Mouse (Mus musculus) ES-Bruce4 (cell line): ENCODE results near the gene Cpb1. TPM values are rescaled to one million over a fixed set of nuclear protein-coding genes. Genes with fewer than 3 reads are reported as not detected.

Experiments
- H3K27ac ChIP-seq: 2 replicates; pipeline ENCODE4 v1.5.1; 2012; ENCODE audit warnings: low read length, inconsistent platforms; ENCODE audit not compliant: insufficient read depth
- H3K27me3 ChIP-seq: 2 replicates; pipeline ENCODE4 v1.6.1; 2012; ENCODE audit warnings: mild to moderate bottlenecking, low read length, inconsistent platforms; ENCODE audit not compliant: control insufficient read depth, poor library complexity, insufficient read depth, severe bottlenecking
- H3K36me3 ChIP-seq: 2 replicates; pipeline ENCODE4 v1.6.1; 2012; ENCODE audit warnings: inconsistent platforms, mild to moderate bottlenecking, low read length, moderate library complexity; ENCODE audit not compliant: control insufficient read depth, poor library complexity, insufficient read depth, severe bottlenecking
- H3K4me1 ChIP-seq: one replicate; pipeline ENCODE4 v1.8.1; 2011; ENCODE audit warnings: low read length; ENCODE audit not compliant: control insufficient read depth, insufficient read depth
- H3K4me3 ChIP-seq: 2 replicates; pipeline ENCODE4 v1.5.1; 2011; ENCODE audit warnings: low read depth, mild to moderate bottlenecking, low read length
- H3K9ac ChIP-seq: 2 replicates; pipeline ENCODE4 v1.6.1; 2012; ENCODE audit warnings: low read depth, mild to moderate bottlenecking, inconsistent platforms; ENCODE audit not compliant: poor library complexity, severe bottlenecking
- H3K9me3 ChIP-seq: replicated peaks from 2 replicates; pipeline ENCODE4 v1.6.1; 2012; ENCODE audit warnings: mild to moderate bottlenecking, low read length, inconsistent platforms; ENCODE audit not compliant: control insufficient read depth, poor library complexity, insufficient read depth, severe bottlenecking
- CTCF ChIP-seq: IDR thresholded peaks from one replicate; pipeline ENCODE4 v1.8.1; 2011; ENCODE audit warnings: low read depth, low read length
- EP300 ChIP-seq: IDR thresholded peaks from 2 replicates; pipeline ENCODE4 v1.6.1; 2011; ENCODE audit warnings: low read depth, low read length; ENCODE audit not compliant: insufficient read depth
- POLR2A ChIP-seq: IDR thresholded peaks from one replicate; pipeline ENCODE4 v1.8.1; 2011; ENCODE audit warnings: low read length; ENCODE audit not compliant: insufficient read depth
- polyA plus RNA-seq: library from polyadenylated mRNA; stranded (reverse); fragments of >200 nt; gene quantifications from 2 replicates; pipeline ENCODE4 v1.2.4, GENCODE M21; 2011; ENCODE audit warnings: low read depth; ENCODE audit not compliant: missing spikeins, insufficient read depth, insufficient read length

Gene Cpb1
- polyA plus RNA-seq, 1 experiment = 0.22 TPM

- H3K4me3 ChIP-seq = no peak overlapping the region
- no peaks in the 10 kb centered on the region for H3K36me3 ChIP-seq
Measured at GRCm38 (mm10) chr3:20222926-20223698, 52.4 kb downstream of the Cpb1 start.

GRCm38 (mm10) chr3:20222136-20222535 is 53.4 kb downstream of the Cpb1 start:
- no peaks in the 10 kb centered on the region for H3K36me3 ChIP-seq
- no peaks in the 10 kb centered on the region; the same call in 1 of the 2 replicates for H3K27me3 ChIP-seq
- no peak overlapping the region for H3K9ac ChIP-seq
- H3K4me3 ChIP-seq = no peak overlapping the region
- TF ChIP-seq CTCF (no peak), POLR2A (no peak), EP300 (no peak)
- H3K27ac ChIP-seq = no peak overlapping the region
- H3K9me3 ChIP-seq = no peaks in the 10 kb centered on the region
- H3K4me1 ChIP-seq = no peaks in the 10 kb centered on the region

More at GRCm38 (mm10) chr3:20222926-20223698, 52.4 kb downstream of the Cpb1 start:
- Histone ChIP-seq H3K4me1 (no peaks in the 10 kb centered on the region), H3K27me3 (no peaks in the 10 kb centered on the region; the same call in 1 of the 2 replicates), H3K27ac (no peak overlapping the region), H3K9me3 (no peaks in the 10 kb centered on the region), H3K9ac (no peak overlapping the region)
- TF ChIP-seq POLR2A (no peak), CTCF (no peak), EP300 (no peak)

DNA sequence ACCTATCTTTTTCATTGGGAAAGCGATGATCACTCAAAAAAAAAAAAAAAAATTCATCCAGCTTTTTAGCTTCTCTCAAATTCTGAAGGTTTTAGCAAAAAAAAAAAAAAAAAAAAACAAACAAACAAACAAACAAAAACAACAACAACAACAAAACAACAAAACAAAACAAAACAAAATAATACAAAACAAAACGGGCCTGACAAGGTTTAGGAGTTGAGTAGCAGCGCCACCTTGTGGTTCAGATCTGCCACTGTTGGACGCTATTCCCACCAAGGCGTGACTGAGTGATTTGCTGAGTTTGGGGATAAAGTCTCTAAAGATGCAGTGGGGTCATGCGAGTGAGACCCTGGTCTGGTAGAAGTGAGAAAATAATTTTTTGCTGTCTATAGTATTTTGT is 76.7 kb downstream of the Cpb1 start:
- TF ChIP-seq EP300 = no peak
- TF ChIP-seq CTCF = peak; percentile 76
- no peak for TF ChIP-seq POLR2A
- no peak overlapping the region for H3K4me3 ChIP-seq
- no peak overlapping the region for H3K9ac ChIP-seq
- H3K9me3 ChIP-seq = no peaks in the 10 kb centered on the region
- H3K4me1 ChIP-seq = no peaks in the 10 kb centered on the region
- H3K27ac ChIP-seq = no peak overlapping the region
- no peaks in the 10 kb centered on the region for H3K36me3 ChIP-seq
- H3K27me3 ChIP-seq = no peaks in the 10 kb centered on the region

Other genes with a start within 250 kb of the Cpb1 start
- 13.8 and 15.9 TPM in 2 replicates for gene Hps3, start 240.4 kb downstream of the Cpb1 start, polyA plus RNA-seq
- 63.6 and 70.4 TPM in 2 replicates for gene Hltf, start 217.9 kb downstream of the Cpb1 start, polyA plus RNA-seq
- gene Gyg, start 120.4 kb downstream of the Cpb1 start, polyA plus RNA-seq = 35.2 and 38.4 TPM in 2 replicates
- not detected in 2 replicates for gene Cpa3, start 33.6 kb downstream of the Cpb1 start, polyA plus RNA-seq
- gene Agtr1b, start 91.4 kb upstream of the Cpb1 start, polyA plus RNA-seq = not detected in 2 replicates